Mouse (Mus musculus) midbrain, embryonic 13.5 days (tissue): ENCODE results near the gene Rps10. TPM values are rescaled to one million over a fixed set of nuclear protein-coding genes. Genes with fewer than 3 reads are reported as not detected.

ENCODE experiments used
- ATAC-seq: fragments of 200-750 bp; cut with Nextera tagmentation; 2 replicates; pipeline ENCODE4 v1.8.0; 2017; ENCODE audit warnings: mild to moderate bottlenecking, moderate TSS enrichment, moderate library complexity
- H3K27ac ChIP-seq: fragments of 300-500 bp; sonication (generic); 2 replicates; pipeline ENCODE4 v1.5.1; 2015; ENCODE audit warnings: inconsistent platforms, mild to moderate bottlenecking, moderate library complexity
- H3K27me3 ChIP-seq: fragments of 300-500 bp; sonication (generic); 2 replicates; pipeline ENCODE4 v1.6.1; 2015; ENCODE audit warnings: mild to moderate bottlenecking, inconsistent platforms
- H3K36me3 ChIP-seq: fragments of 300-500 bp; sonication (generic); 2 replicates; pipeline ENCODE4 v1.6.1; 2015; ENCODE audit warnings: mild to moderate bottlenecking, inconsistent platforms
- H3K4me1 ChIP-seq: fragments of 300-500 bp; sonication (generic); replicated peaks from 2 replicates; pipeline ENCODE4 v1.6.1; 2015; ENCODE audit warnings: inconsistent platforms
- H3K4me2 ChIP-seq: fragments of 300-500 bp; sonication (generic); replicated peaks from 2 replicates; pipeline ENCODE4 v1.6.1; 2015; ENCODE audit warnings: moderate library complexity, mild to moderate bottlenecking, inconsistent platforms
- H3K4me3 ChIP-seq: fragments of 300-500 bp; sonication (generic); replicated peaks from 2 replicates; pipeline ENCODE4 v1.5.1; 2015; ENCODE audit warnings: mild to moderate bottlenecking, inconsistent platforms
- H3K9ac ChIP-seq: fragments of 300-500 bp; sonication (generic); replicated peaks from 2 replicates; pipeline ENCODE4 v1.6.1; 2015; ENCODE audit warnings: mild to moderate bottlenecking, inconsistent platforms
- H3K9me3 ChIP-seq: fragments of 300-500 bp; sonication (generic); 2 replicates; pipeline ENCODE4 v1.6.1; 2016; ENCODE audit warnings: mild to moderate bottlenecking, inconsistent platforms
- WGBS: fragments of 180-500 bp; shearing (Covaris S2); methylation state at CpG from one replicate; pipeline ENCODE4 v1.1.7; 2015; 5-methylcytosine and 5-hydroxymethylcytosine counted together
- polyA plus RNA-seq: library from polyadenylated mRNA; unstranded; fragments of >200 nt; fragmentation: Nextera tagmentation; extraction: Ambion mirVana; gene quantifications from 2 replicates; pipeline ENCODE4 v1.2.1, GENCODE M21; 2015

Rps10 gene
- 570 and 610 TPM in 2 replicates for polyA plus RNA-seq

GRCm38 (mm10) chr17:27636132-27637020 is at the start of gene Rps10:
Gene Rps10, minus strand, starts transcription at chr17:27636669.
- H3K36me3 ChIP-seq, result peaks cover 25% of the 10 kb centered on the region
- H3K4me1 ChIP-seq, result peaks cover 35% of the 10 kb centered on the region
- peak within 1 kb of the TSS; percentile 77 for H3K4me2 ChIP-seq
- H3K27ac ChIP-seq, result peak within 1 kb of the TSS; percentile 90
- WGBS, result 50% methylated on average over 18 of the region's 18 CpGs
- H3K9ac ChIP-seq, result peak within 1 kb of the TSS; percentile 98
- H3K9me3 ChIP-seq, result no peaks in the 10 kb centered on the region
- no peak for ATAC-seq
- H3K4me3 ChIP-seq, result peak within 1 kb of the TSS; percentile 82
- H3K27me3 ChIP-seq, result no peaks in the 10 kb centered on the region

GRCm38 (mm10) chr17:27685550-27685913 is 49.1 kb upstream of the Rps10 start:
- Histone ChIP-seq H3K4me2 (peak overlapping the region; percentile 96), H3K36me3 (no peaks in the 10 kb centered on the region), H3K4me1 (peaks cover 18% of the 10 kb centered on the region), H3K9ac (peak overlapping the region; percentile 77), H3K27ac (no peak overlapping the region), H3K27me3 (peaks cover 43% of the 10 kb centered on the region), H3K9me3 (no peaks in the 10 kb centered on the region), H3K4me3 (peak overlapping the region; percentile 61)
- ATAC-seq, result peak; percentile 57
- 2% methylated on average over 11 of the region's 11 CpGs for WGBS

- Histone ChIP-seq H3K27me3 (peaks cover 43% of the 10 kb centered on the region), H3K9me3 (no peaks in the 10 kb centered on the region), H3K4me2 (peak overlapping the region; percentile 96), H3K4me1 (peaks cover 21% of the 10 kb centered on the region), H3K4me3 (peak overlapping the region; percentile 61), H3K27ac (no peak overlapping the region), H3K9ac (peak overlapping the region; percentile 77), H3K36me3 (no peaks in the 10 kb centered on the region)
- ATAC-seq, result peak; percentile 71
- under 1% methylated on average over 48 of the region's 53 CpGs for WGBS
Observed at GRCm38 (mm10) chr17:27684886-27685549, 48.5 kb upstream of the Rps10 start.

- H3K9ac ChIP-seq, result no peak overlapping the region
- H3K4me3 ChIP-seq, result no peak overlapping the region
- peaks cover 13% of the 10 kb centered on the region; the same call in 1 of the 2 replicates for H3K27me3 ChIP-seq
- WGBS, result 40% methylated on average over 11 of the region's 11 CpGs
- H3K27ac ChIP-seq, result peak overlapping the region; percentile 74
- peaks cover 28% of the 10 kb centered on the region for H3K4me1 ChIP-seq
- ATAC-seq, result peak; percentile 72
- no peak overlapping the region for H3K4me2 ChIP-seq
- H3K36me3 ChIP-seq, result no peaks in the 10 kb centered on the region
- no peaks in the 10 kb centered on the region for H3K9me3 ChIP-seq
Observed at GRCm38 (mm10) chr17:27678924-27679813, 42.7 kb upstream of the Rps10 start.

- no peak for ATAC-seq
- 0 out of 2 replicates have a peak, but pooled peaks cover 1% of the 10 kb centered on the region for H3K27me3 ChIP-seq
- H3K36me3 ChIP-seq, result no peaks in the 10 kb centered on the region
- H3K4me1 ChIP-seq, result peaks cover 28% of the 10 kb centered on the region
- H3K27ac ChIP-seq, result peak overlapping the region; percentile 74; the same call in 1 of the 2 replicates
- 80% methylated on average over 5 of the region's 5 CpGs for WGBS
- H3K4me3 ChIP-seq, result no peak overlapping the region
- H3K9ac ChIP-seq, result no peak overlapping the region
- no peak overlapping the region for H3K4me2 ChIP-seq
- no peaks in the 10 kb centered on the region for H3K9me3 ChIP-seq
Observed at GRCm38 (mm10) chr17:27677756-27678155, 41.3 kb upstream of the Rps10 start.

- H3K9ac ChIP-seq, result no peak overlapping the region
- H3K27me3 ChIP-seq, result no peaks in the 10 kb centered on the region
- H3K4me1 ChIP-seq, result peaks cover 28% of the 10 kb centered on the region
- no peaks in the 10 kb centered on the region for H3K9me3 ChIP-seq
- 51% methylated on average over 7 of the region's 7 CpGs for WGBS
- H3K4me2 ChIP-seq, result no peak overlapping the region
- H3K27ac ChIP-seq, result 0 out of 2 replicates have a peak overlapping the region, but pooled peaks have one; percentile 7
- ATAC-seq, result no peak
- H3K4me3 ChIP-seq, result no peak overlapping the region
- no peaks in the 10 kb centered on the region for H3K36me3 ChIP-seq
Observed at GRCm38 (mm10) chr17:27676270-27676669, 39.8 kb upstream of the Rps10 start.

- Histone ChIP-seq H3K9ac (no peak overlapping the region), H3K4me1 (peaks cover 28% of the 10 kb centered on the region), H3K4me2 (no peak overlapping the region), H3K27ac (no peak overlapping the region), H3K9me3 (no peaks in the 10 kb centered on the region), H3K36me3 (no peaks in the 10 kb centered on the region), H3K4me3 (no peak overlapping the region), H3K27me3 (no peaks in the 10 kb centered on the region)
- ATAC-seq, result no peak
- 72% methylated on average over 9 of the region's 9 CpGs for WGBS
Observed at GRCm38 (mm10) chr17:27675453-27675852, 39.0 kb upstream of the Rps10 start.

GRCm38 (mm10) chr17:27673945-27674344 is 37.5 kb upstream of the Rps10 start:
- Histone ChIP-seq H3K27me3 (no peaks in the 10 kb centered on the region), H3K9me3 (no peaks in the 10 kb centered on the region), H3K36me3 (no peaks in the 10 kb centered on the region), H3K9ac (no peak overlapping the region), H3K27ac (no peak overlapping the region), H3K4me2 (no peak overlapping the region), H3K4me1 (peaks cover 14% of the 10 kb centered on the region), H3K4me3 (no peak overlapping the region)
- 74% methylated on average over 7 of the region's 7 CpGs for WGBS
- ATAC-seq, result no peak

GRCm38 (mm10) chr17:27671720-27672119 is 35.3 kb upstream of the Rps10 start:
- H3K4me3 ChIP-seq, result no peak overlapping the region
- no peak overlapping the region for H3K9ac ChIP-seq
- no peak overlapping the region for H3K4me2 ChIP-seq
- ATAC-seq, result no peak
- no peak overlapping the region for H3K27ac ChIP-seq
- no peaks in the 10 kb centered on the region for H3K36me3 ChIP-seq
- no peaks in the 10 kb centered on the region for H3K9me3 ChIP-seq
- WGBS, result 88% methylated on average over 6 of the region's 6 CpGs
- H3K4me1 ChIP-seq, result peaks cover 6% of the 10 kb centered on the region
- H3K27me3 ChIP-seq, result no peaks in the 10 kb centered on the region

- ATAC-seq, result no peak
- H3K27ac ChIP-seq, result no peak overlapping the region
- H3K4me1 ChIP-seq, result peaks cover 18% of the 10 kb centered on the region
- no peak overlapping the region for H3K4me2 ChIP-seq
- no peak overlapping the region for H3K4me3 ChIP-seq
- no peaks in the 10 kb centered on the region for H3K36me3 ChIP-seq
- H3K9me3 ChIP-seq, result no peaks in the 10 kb centered on the region
- 78% methylated on average over 7 of the region's 7 CpGs for WGBS
- H3K27me3 ChIP-seq, result peaks cover 27% of the 10 kb centered on the region
- no peak overlapping the region for H3K9ac ChIP-seq
Observed at GRCm38 (mm10) chr17:27658767-27659166, 22.3 kb upstream of the Rps10 start.

GRCm38 (mm10) chr17:27657123-27657522 is 20.7 kb upstream of the Rps10 start:
- WGBS, result 82% methylated on average over 8 of the region's 8 CpGs
- peaks cover 27% of the 10 kb centered on the region for H3K27me3 ChIP-seq

More at GRCm38 (mm10) chr17:27657123-27657522, 20.7 kb upstream of the Rps10 start:
- Histone ChIP-seq H3K27ac (no peak overlapping the region), H3K9ac (no peak overlapping the region), H3K4me3 (no peak overlapping the region), H3K4me1 (peaks cover 18% of the 10 kb centered on the region), H3K4me2 (no peak overlapping the region), H3K9me3 (no peaks in the 10 kb centered on the region), H3K36me3 (no peaks in the 10 kb centered on the region)
- no peak for ATAC-seq
